16 mouse cellular contexts compared by ENCODE assay signal in genomic region chr16:65093552-65093951, GRCm38 (mm10). TPM values are rescaled to one million over a fixed set of nuclear protein-coding genes. Genes with fewer than 3 reads are reported as not detected.
"Had no signal": no experiment of that assay in that cellular context is flagged by ENCODE, and none has a peak within 500 bp of the region (broad histone marks: within the 10 kb centered on the region; RNA-seq: fewer than 3 reads in every experiment).

No protein-coding gene starts in this region.

- H3K4me1 ChIP-seq: limb, embryonic 13.5 days; liver, embryonic 15.5 days; midbrain, embryonic 10.5 days had no signal

- H3K4me3 ChIP-seq: layer of hippocampus, adult 2 months; limb, embryonic 13.5 days; liver, embryonic 15.5 days; midbrain, embryonic 10.5 days had no signal

- H3K27me3 ChIP-seq: limb, embryonic 13.5 days; liver, embryonic 15.5 days had no signal

- ATAC-seq: inflammation-experienced regulatory T-cells, adult 6 months; intestine, postnatal 0 days; midbrain, embryonic 16.5 days had no signal

- H3K9ac ChIP-seq: limb, embryonic 13.5 days; liver, embryonic 15.5 days had no signal

- H3K9me3 ChIP-seq: limb, embryonic 13.5 days; liver, embryonic 15.5 days; midbrain, embryonic 10.5 days had no signal

- H3K36me3 ChIP-seq: limb, embryonic 13.5 days; liver, embryonic 15.5 days; midbrain, embryonic 10.5 days had no signal

- H3K27ac ChIP-seq: kidney, postnatal 0 days; layer of hippocampus, adult 2 months; limb, embryonic 13.5 days; liver, embryonic 15.5 days; midbrain, embryonic 10.5 days had no signal

- H3K4me2 ChIP-seq: limb, embryonic 13.5 days; liver, embryonic 15.5 days had no signal

- DNase-seq: kidney, postnatal 4 days; left cerebral cortex, postnatal 4 days; right cerebral cortex, adult 18-20 months; right cerebral cortex, postnatal 25 days; thymus, adult 18-20 months; thymus, postnatal 14 days had no signal

RNA-seq across cellular contexts. Expression of gene Htr1f, which starts 12.1 kb away (rescaled TPM):
- total RNA-seq: liver, adult 2 months had no signal
- polyA plus RNA-seq: inflammation-experienced regulatory T-cells, adult 6 months; intestine, postnatal 0 days; liver, adult 2 months; liver, embryonic 15.5 days; small intestine, adult 2 months had no signal
